21 mouse cellular contexts compared by ENCODE assay signal in the genomic region with DNA sequence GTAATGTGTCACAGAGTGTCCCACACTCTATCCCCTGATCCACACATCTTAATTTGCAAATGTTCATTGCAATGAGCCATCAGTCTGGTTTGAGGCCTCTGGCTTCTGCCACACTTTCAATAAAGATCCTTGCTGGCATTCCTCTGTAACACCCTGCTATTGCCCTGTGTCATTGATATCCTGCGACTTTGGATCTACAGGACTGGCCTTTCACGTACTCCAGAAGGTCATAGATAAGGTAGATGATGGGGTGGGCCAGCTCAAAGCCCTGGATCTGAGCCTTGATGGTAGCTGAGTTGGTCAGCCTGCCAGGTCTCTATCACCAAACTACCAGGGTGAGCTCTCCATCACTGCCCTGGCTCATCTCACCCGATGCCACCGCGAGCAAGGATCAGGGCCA.
"Had no signal": no experiment of that assay in that cellular context is flagged by ENCODE, and none has a peak within 500 bp of the region (broad histone marks: within the 10 kb centered on the region; RNA-seq: fewer than 3 reads in every experiment).

No protein-coding gene starts in this region.

- ATAC-seq: lung, postnatal 0 days; midbrain, embryonic 16.5 days had no signal

- DNase-seq: lung, adult 2 months; lung, postnatal 4 days; midbrain, embryonic 14.5 days; retina, postnatal 1 day; right cerebral cortex, adult 18-20 months; right cerebral cortex, postnatal 25 days; right cerebral cortex, postnatal 4 days; spleen, adult 18-20 months; thymus, adult 18-20 months; thymus, postnatal 25 days; thymus, postnatal 4 days had no signal

- H3K27ac ChIP-seq: liver, embryonic 14.5 days; lung, embryonic 15.5 days; midbrain, embryonic 10.5 days; midbrain, embryonic 12.5 days; neural tube, embryonic 13.5 days; neural tube, embryonic 15.5 days had no signal

- H3K4me1 ChIP-seq: lung, embryonic 15.5 days; midbrain, embryonic 10.5 days; midbrain, embryonic 12.5 days; neural tube, embryonic 13.5 days; neural tube, embryonic 15.5 days had no signal

- H3K27me3 ChIP-seq: lung, embryonic 15.5 days; megakaryocyte, embryonic 14.5 days; midbrain, embryonic 12.5 days; neural tube, embryonic 13.5 days; neural tube, embryonic 15.5 days had no signal

- H3K4me3 ChIP-seq: lung, embryonic 15.5 days; megakaryocyte, embryonic 14.5 days; midbrain, embryonic 10.5 days; midbrain, embryonic 12.5 days; myocyte; neural tube, embryonic 13.5 days; neural tube, embryonic 15.5 days had no signal

- H3K9me3 ChIP-seq: lung, embryonic 15.5 days; megakaryocyte, embryonic 14.5 days; midbrain, embryonic 10.5 days; midbrain, embryonic 12.5 days; neural tube, embryonic 13.5 days; neural tube, embryonic 15.5 days had no signal

- H3K4me2 ChIP-seq: lung, embryonic 15.5 days; midbrain, embryonic 12.5 days; neural tube, embryonic 13.5 days; neural tube, embryonic 15.5 days had no signal

- H3K36me3 ChIP-seq: lung, embryonic 15.5 days; midbrain, embryonic 10.5 days; midbrain, embryonic 12.5 days; neural tube, embryonic 13.5 days; neural tube, embryonic 15.5 days had no signal

- H3K9ac ChIP-seq: liver, embryonic 14.5 days; lung, embryonic 15.5 days; midbrain, embryonic 12.5 days; neural tube, embryonic 13.5 days; neural tube, embryonic 15.5 days had no signal
